Mouse (Mus musculus) right cerebral cortex, postnatal 14 days (tissue): Measurements from ENCODE around the gene Fdxr.

Experiments
- DNase-seq: peaks from one replicate; pipeline ENCODE4 v3.0.0; 2022

Gene Fdxr

GRCm38 (mm10) chr11:115289885-115290284, 13.0 kb upstream of the Fdxr start:
- no peak for DNase-seq

- DNase-seq = no peak
Observed at GRCm38 (mm10) chr11:115288305-115288704, 11.5 kb upstream of the Fdxr start.

- DNase-seq = no peak
Observed at GRCm38 (mm10) chr11:115287386-115287785, 10.5 kb upstream of the Fdxr start.

- peak; percentile 44 for DNase-seq
Observed at GRCm38 (mm10) chr11:115286201-115286993, 9.5 kb upstream of the Fdxr start.

- DNase-seq = no peak
Observed at GRCm38 (mm10) chr11:115285282-115285681, 8.4 kb upstream of the Fdxr start.

GRCm38 (mm10) chr11:115283891-115284620, 7.2 kb upstream of the Fdxr start:
- DNase-seq = no peak

GRCm38 (mm10) chr11:115283486-115283765, 6.6 kb upstream of the Fdxr start:
- DNase-seq = no peak

- no peak for DNase-seq
Observed at GRCm38 (mm10) chr11:115282723-115283485, 6.1 kb upstream of the Fdxr start.

- no peak for DNase-seq
Observed at GRCm38 (mm10) chr11:115282295-115282694, 5.4 kb upstream of the Fdxr start.

- DNase-seq = no peak
Observed at GRCm38 (mm10) chr11:115279726-115280125, 2.9 kb upstream of the Fdxr start.

- DNase-seq = no peak
Observed at GRCm38 (mm10) chr11:115278176-115278575, 1.3 kb upstream of the Fdxr start.

GRCm38 (mm10) chr11:115277604-115277975, 740 bp upstream of the Fdxr start:
- no peak for DNase-seq

GRCm38 (mm10) chr11:115275954-115276353, 896 bp downstream of the Fdxr start:
- no peak for DNase-seq

- DNase-seq = no peak
Observed at GRCm38 (mm10) chr11:115275509-115275908, 1.3 kb downstream of the Fdxr start.

- no peak for DNase-seq
Observed at GRCm38 (mm10) chr11:115274771-115275170, 2.1 kb downstream of the Fdxr start.

GRCm38 (mm10) chr11:115274178-115274577, 2.7 kb downstream of the Fdxr start:
- no peak for DNase-seq

GRCm38 (mm10) chr11:115273735-115274134, 3.1 kb downstream of the Fdxr start:
- DNase-seq = no peak

GRCm38 (mm10) chr11:115272894-115273498, 3.9 kb downstream of the Fdxr start:
- no peak for DNase-seq

GRCm38 (mm10) chr11:115271481-115271880, 5.4 kb downstream of the Fdxr start:
- no peak for DNase-seq

GRCm38 (mm10) chr11:115271052-115271451, 5.8 kb downstream of the Fdxr start:
- DNase-seq = no peak

GRCm38 (mm10) chr11:115270148-115270861, 6.5 kb downstream of the Fdxr start:
- DNase-seq = peak; percentile 73

GRCm38 (mm10) chr11:115269330-115270066, 7.4 kb downstream of the Fdxr start:
- DNase-seq = no peak
